Mouse (Mus musculus) Patski (cell line): ENCODE measurements around the gene Gm21425. TPM values are rescaled to one million over a fixed set of nuclear protein-coding genes. Genes with fewer than 3 reads are reported as not detected.
"Not testable (repeated sequence)": the region's sequence is repeated elsewhere in the genome, so short reads cannot be mapped to it uniquely, and the experiment has no call there.

ENCODE experiments used
- ATAC-seq: fragments of 100-300 bp; one replicate; pipeline ENCODE4 v1.8.0; 2021
- CTCF ChIA-PET: fragments of 350-600 bp; sonication (Branson Sonifier 250); formaldehyde crosslinking; loops from one replicate; lab custom pipeline; 2022; ENCODE audit warnings: inconsistent platforms; lab: Charles Lee
- POLR2A ChIA-PET: fragments of 350-600 bp; sonication (Branson Sonifier 250); formaldehyde crosslinking; loops from one replicate; lab custom pipeline; 2022; ENCODE audit warnings: antibody characterized with exemption, inconsistent platforms; lab: Charles Lee
- DNase-seq: peaks from one replicate; pipeline ENCODE4 v3.0.0-alpha.2; 2011; ENCODE audit warnings: low read depth, low spot score
- H3K27me3 ChIP-seq: fragments of 371-371 bp; one replicate; pipeline ENCODE4 v1.5.1; 2021
- in situ Hi-C: fragments of 300-500 bp; cut with MboI; formaldehyde crosslinking; loops from 3 replicates; pipeline ENCODE4 v1.11.1; 2018; ENCODE audit warnings: low pct_unique_long_range_greater_than_20kb, mixed read lengths
- polyA plus RNA-seq: library from polyadenylated mRNA; unstranded; gene quantifications from one replicate; pipeline ENCODE4 v1.2.3, GENCODE M21; 2021

The Gm21425 gene
- not detected for polyA plus RNA-seq

GRCm38 (mm10) chrY:13161668-13162067 lies at the start of gene Gm21425:
Gm21425 (plus strand) TSS chrY:13161968.
- H3K27me3 ChIP-seq, ATAC-seq, DNase-seq, in situ Hi-C loops, CTCF ChIA-PET, POLR2A ChIA-PET: not testable (repeated sequence)

DNA sequence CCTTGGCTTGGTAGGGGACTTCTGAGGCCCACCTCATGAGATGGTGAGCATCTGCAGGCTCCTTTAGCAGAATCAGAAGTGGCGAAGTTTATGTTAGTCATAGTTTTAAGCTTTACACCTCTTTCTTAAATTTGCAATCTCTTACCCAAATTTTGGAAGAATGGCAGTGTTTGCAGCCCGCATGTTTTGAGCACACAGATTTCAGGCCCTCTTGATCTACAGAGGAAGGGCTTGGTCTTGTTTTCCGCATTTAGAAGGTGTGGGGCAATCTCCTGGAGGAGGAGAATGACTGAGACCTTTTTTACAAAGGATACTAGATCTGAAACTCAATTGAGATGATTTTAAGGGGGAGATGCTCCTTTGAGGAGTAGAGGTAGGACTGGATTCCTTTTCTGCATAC lies 28.4 kb upstream of the Gm21425 start, which contains the start of gene Gm21891:
Gene Gm21891 (minus strand): TSS at position 101 of the 400 bp plus-strand sequence.
- POLR2A ChIA-PET, H3K27me3 ChIP-seq, in situ Hi-C loops, ATAC-seq, CTCF ChIA-PET, DNase-seq: not testable (repeated sequence)

Other genes with a start within 250 kb of the Gm21425 start
- gene Gm20807, start 119.1 kb upstream of the Gm21425 start, polyA plus RNA-seq = not detected
- not detected for gene Gm21891, start 28.5 kb upstream of the Gm21425 start, polyA plus RNA-seq
- gene Gm21828, start 62.0 kb downstream of the Gm21425 start, polyA plus RNA-seq = not detected
- gene Gm21440, start 90.4 kb downstream of the Gm21425 start, polyA plus RNA-seq = not detected
- gene Gm21454, start 90.5 kb downstream of the Gm21425 start, polyA plus RNA-seq = not detected
- not detected for gene Gm21725, start 187.1 kb downstream of the Gm21425 start, polyA plus RNA-seq